Mouse (Mus musculus): ENCODE measurements around the gene Cngb1.

- TF ChIP-seq POLR2A (IDR thresholded peaks at IDR 0.05; ENCODE audit: insufficient read depth, low read length) (no peak), CTCF (IDR thresholded peaks at IDR 0.05; ENCODE audit: low read depth, low read length) (peak; percentile 57)
Measured at GRCm38 (mm10) chr8:95249847-95250246, 56.5 kb downstream of the Cngb1 start.

Data from ES-Bruce4 (cell line).